Mouse (Mus musculus) right cerebral cortex, postnatal 36 days (tissue): ENCODE data around the gene Polr1e.
"Not testable (repeated sequence)": the region's sequence is repeated elsewhere in the genome, so short reads cannot be mapped to it uniquely, and the experiment has no call there.

Experiments used
- DNase-seq, 2 experiments: peaks; one replicate each; pipeline ENCODE4 v3.0.0; 2022; ENCODE audit warnings: low spot score in 2 of 2, mixed read lengths in 1 of 2

Polr1e gene

GRCm38 (mm10) chr4:45054862-45055261 is 36.5 kb downstream of the Polr1e start:
- DNase-seq: no peak

- DNase-seq: no peak
These were observed 37.1 kb downstream of the Polr1e start for GRCm38 (mm10) chr4:45055451-45055850.

- DNase-seq: not testable (repeated sequence)
These were observed 45.5 kb downstream of the Polr1e start for GRCm38 (mm10) chr4:45063836-45064235.

GRCm38 (mm10) chr4:45064577-45064976 is 46.2 kb downstream of the Polr1e start:
- DNase-seq: no peak

- no peak for DNase-seq
These were observed 47.8 kb downstream of the Polr1e start for GRCm38 (mm10) chr4:45066036-45066730.

GRCm38 (mm10) chr4:45067742-45068141 is 49.4 kb downstream of the Polr1e start:
- DNase-seq: no peak

GRCm38 (mm10) chr4:45072261-45072973 is 54.0 kb downstream of the Polr1e start:
- no peak for DNase-seq

- DNase-seq: no peak
These were observed 55.2 kb downstream of the Polr1e start for GRCm38 (mm10) chr4:45073544-45073943.

GRCm38 (mm10) chr4:45081041-45081440 is 62.7 kb downstream of the Polr1e start:
- not testable (repeated sequence) for DNase-seq

- DNase-seq: no peak
These were observed 64.6 kb downstream of the Polr1e start for GRCm38 (mm10) chr4:45082951-45083350.

GRCm38 (mm10) chr4:45083487-45083886 is 65.1 kb downstream of the Polr1e start:
- no peak for DNase-seq

- DNase-seq: peak; percentile 86 to 88
These were observed 65.9 kb downstream of the Polr1e start, which contains the start of gene Fbxo10 for GRCm38 (mm10) chr4:45084021-45084894. Gene Fbxo10, minus strand, starts transcription at chr4:45084604.

- no peak for DNase-seq
These were observed 66.5 kb downstream of the Polr1e start for GRCm38 (mm10) chr4:45084895-45085290.
